Mouse (Mus musculus): ENCODE measurements around the gene Trim39. TPM values are rescaled to one million over a fixed set of nuclear protein-coding genes. Genes with fewer than 3 reads are reported as not detected.

The Trim39 gene
- 52.0 TPM for polyA plus RNA-seq (2017; shearing (Covaris generic))

GRCm38 (mm10) chr17:36271586-36272256 is at the start of gene Trim39:
Trim39 (minus strand) TSS chr17:36272247.

GRCm38 (mm10) chr17:36286390-36286789 is 14.3 kb upstream of the Trim39 start, which contains the start of gene H2-M10.2:
H2-M10.2 (minus strand) TSS chr17:36286490.

GRCm38 (mm10) chr17:36257969-36258368 is 14.1 kb downstream of the Trim39 start, which contains the start of gene Rpp21:
Rpp21 (minus strand) TSS chr17:36258069.

Other genes starting within 250 kb of the Trim39 start
- 476 TPM for gene H2-T23, start 239.4 kb downstream of the Trim39 start, polyA plus RNA-seq (2017; shearing (Covaris generic))
- gene H2-T22, start 229.5 kb downstream of the Trim39 start, polyA plus RNA-seq (2017; shearing (Covaris generic)): 161 TPM
- gene Gm6034, start 229.3 kb downstream of the Trim39 start, polyA plus RNA-seq (2017; shearing (Covaris generic)): 0.95 TPM
- gene Gm11127, start 213.9 kb downstream of the Trim39 start, polyA plus RNA-seq (2017; shearing (Covaris generic)): not detected
- gene Gm19684, start 150.6 kb downstream of the Trim39 start, polyA plus RNA-seq (2017; shearing (Covaris generic)): 1.5 TPM
- not detected for gene Gm7030, start 142.8 kb downstream of the Trim39 start, polyA plus RNA-seq (2017; shearing (Covaris generic))
- gene Gm8909, start 103.7 kb downstream of the Trim39 start, polyA plus RNA-seq (2017; shearing (Covaris generic)): 8.8 TPM
- gene H2-T3, start 82.0 kb downstream of the Trim39 start, polyA plus RNA-seq (2017; shearing (Covaris generic)): 0.84 TPM
- 120 TPM for gene Rpp21, start 14.2 kb downstream of the Trim39 start, polyA plus RNA-seq (2017; shearing (Covaris generic))
- gene H2-M10.2, start 14.2 kb upstream of the Trim39 start, polyA plus RNA-seq (2017; shearing (Covaris generic)): not detected
- not detected for gene H2-M10.1, start 53.9 kb upstream of the Trim39 start, polyA plus RNA-seq (2017; shearing (Covaris generic))
- not detected for gene H2-M10.3, start 96.2 kb upstream of the Trim39 start, polyA plus RNA-seq (2017; shearing (Covaris generic))
- gene H2-M10.4, start 190.1 kb upstream of the Trim39 start, polyA plus RNA-seq (2017; shearing (Covaris generic)): not detected

All from effector memory CD4-positive, alpha-beta T cell, adult 5 months (primary cell).